Mouse (Mus musculus): ENCODE measurements around the gene Gsg1l. TPM values are rescaled to one million over a fixed set of nuclear protein-coding genes. Genes with fewer than 3 reads are reported as not detected.

The Gsg1l gene
- polyA plus RNA-seq, 1 experiment from 2014 or later, result 0.21 TPM

DNA sequence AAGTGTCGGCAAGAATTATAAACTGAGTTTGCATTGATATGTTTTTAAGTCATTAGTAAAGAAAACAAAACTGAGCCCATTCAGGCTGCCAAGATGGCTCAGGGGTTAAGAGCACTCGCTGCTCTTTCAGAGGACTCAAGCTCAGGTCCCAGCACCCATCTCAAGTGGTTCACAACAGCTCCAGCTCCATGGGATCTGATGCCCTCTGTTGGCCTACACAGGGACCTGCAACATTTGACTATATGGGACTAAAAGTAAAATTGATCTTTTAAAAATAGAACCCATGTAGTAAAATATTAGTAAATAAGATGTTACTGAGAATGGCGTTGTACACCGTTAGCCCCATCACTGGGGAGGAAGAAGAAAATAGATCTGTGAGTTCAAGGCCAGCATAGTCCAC is 11.9 kb downstream of the Gsg1l start:
- Histone ChIP-seq H3K27ac (ENCODE audit: low read depth, low read length) (no peak overlapping the region), H3K36me3 (ENCODE audit: control insufficient read depth, insufficient read depth, low read length) (no peaks in the 10 kb centered on the region), H3K4me3 (ENCODE audit: low read depth, low read length) (no peak overlapping the region), H3K4me2 (no peak overlapping the region), H3K9ac (ENCODE audit: low read depth, low read length) (no peak overlapping the region), H3K27me3 (replicated peaks; ENCODE audit: control insufficient read depth, insufficient read depth, low read length) (peaks cover 3% of the 10 kb centered on the region; the same call in 1 of the 2 replicates), H3K4me1 (replicated peaks; ENCODE audit: control insufficient read depth, insufficient read depth, low read length) (no peaks in the 10 kb centered on the region), H3K9me3 (ENCODE audit: control insufficient read depth, low read length) (0 out of 2 replicates have a peak, but pooled peaks cover 2% of the 10 kb centered on the region)
- no peak for ATAC-seq (replicated peaks; ENCODE audit: low FRiP score)
- WGBS, result 85% methylated on average over 4 of the region's 4 CpGs
- no peak for DNase-seq (ENCODE audit: low spot score)

DNA sequence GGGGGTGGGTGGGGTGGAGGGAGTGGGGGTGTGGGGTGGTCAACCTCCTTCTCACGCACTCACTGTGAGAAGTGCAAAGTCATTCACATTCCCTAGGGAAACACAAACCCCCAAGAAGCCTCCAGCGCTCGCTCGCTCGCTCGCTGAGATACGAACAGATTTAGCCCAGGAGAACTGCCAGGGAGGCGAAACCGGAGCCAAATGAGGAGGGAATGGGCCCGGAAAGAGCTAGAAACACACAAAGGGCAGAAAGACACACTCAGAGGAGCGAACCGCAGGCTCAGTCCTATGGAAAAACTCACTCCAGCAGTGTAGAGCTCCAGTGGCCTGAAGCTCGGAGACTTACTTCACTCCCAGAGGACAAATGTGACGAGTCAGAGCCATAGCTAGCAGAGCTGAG is 15.4 kb downstream of the Gsg1l start:
- Histone ChIP-seq H3K9ac (ENCODE audit: low read depth, low read length) (no peak overlapping the region), H3K4me2 (no peak overlapping the region), H3K4me1 (replicated peaks; ENCODE audit: control insufficient read depth, insufficient read depth, low read length) (no peaks in the 10 kb centered on the region), H3K27ac (ENCODE audit: low read depth, low read length) (no peak overlapping the region), H3K36me3 (ENCODE audit: control insufficient read depth, insufficient read depth, low read length) (no peaks in the 10 kb centered on the region), H3K4me3 (ENCODE audit: low read depth, low read length) (no peak overlapping the region), H3K9me3 (ENCODE audit: control insufficient read depth, low read length) (0 out of 2 replicates have a peak, but pooled peaks cover 2% of the 10 kb centered on the region), H3K27me3 (replicated peaks; ENCODE audit: control insufficient read depth, insufficient read depth, low read length) (peaks cover 3% of the 10 kb centered on the region; the same call in 1 of the 2 replicates)
- 61% methylated on average over 14 of the region's 14 CpGs for WGBS
- ATAC-seq (replicated peaks; ENCODE audit: low FRiP score), result no peak
- DNase-seq (ENCODE audit: low spot score), result no peak

DNA sequence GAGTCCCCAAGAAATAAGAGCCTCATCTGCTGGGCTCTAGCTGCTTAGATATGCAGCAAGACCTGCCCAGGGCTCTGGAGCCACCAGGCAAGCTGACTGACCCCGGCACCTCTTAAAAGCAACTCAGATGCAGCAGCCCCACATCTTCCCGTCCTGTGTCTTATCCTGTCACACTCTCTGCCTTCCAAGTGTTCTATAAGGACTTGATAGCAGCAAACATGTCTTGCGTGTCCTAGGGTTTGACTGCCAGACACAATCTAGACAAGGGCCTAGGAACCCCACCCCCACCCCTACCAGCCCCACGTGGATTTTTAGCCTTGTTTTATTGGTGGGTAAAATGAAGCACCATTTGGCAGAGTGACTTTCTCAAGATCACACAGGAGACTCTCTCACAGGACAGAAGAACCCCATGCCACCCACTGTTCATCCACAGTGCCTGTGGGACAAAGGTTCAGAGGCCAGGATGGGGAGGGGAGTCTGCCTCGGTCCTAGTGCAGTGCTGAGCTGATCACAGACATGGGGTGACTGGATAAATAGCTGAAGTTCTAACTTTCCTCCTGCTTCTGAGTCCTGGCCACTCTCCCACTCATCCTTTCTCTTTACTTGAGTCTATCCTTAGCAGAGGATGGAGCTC is 16.9 kb downstream of the Gsg1l start:
- Histone ChIP-seq H3K4me2 (no peak overlapping the region), H3K4me1 (replicated peaks; ENCODE audit: control insufficient read depth, insufficient read depth, low read length) (no peaks in the 10 kb centered on the region), H3K27me3 (replicated peaks; ENCODE audit: control insufficient read depth, insufficient read depth, low read length) (peaks cover 3% of the 10 kb centered on the region; the same call in 1 of the 2 replicates), H3K4me3 (ENCODE audit: low read depth, low read length) (no peak overlapping the region), H3K9me3 (ENCODE audit: control insufficient read depth, low read length) (0 out of 2 replicates have a peak, but pooled peaks cover 2% of the 10 kb centered on the region), H3K9ac (ENCODE audit: low read depth, low read length) (no peak overlapping the region), H3K36me3 (ENCODE audit: control insufficient read depth, insufficient read depth, low read length) (no peaks in the 10 kb centered on the region), H3K27ac (ENCODE audit: low read depth, low read length) (no peak overlapping the region)
- ATAC-seq (replicated peaks; ENCODE audit: low FRiP score) (no peak), DNase-seq (ENCODE audit: low spot score) (no peak)
- WGBS, result 65% methylated on average over 5 of the region's 5 CpGs

DNA sequence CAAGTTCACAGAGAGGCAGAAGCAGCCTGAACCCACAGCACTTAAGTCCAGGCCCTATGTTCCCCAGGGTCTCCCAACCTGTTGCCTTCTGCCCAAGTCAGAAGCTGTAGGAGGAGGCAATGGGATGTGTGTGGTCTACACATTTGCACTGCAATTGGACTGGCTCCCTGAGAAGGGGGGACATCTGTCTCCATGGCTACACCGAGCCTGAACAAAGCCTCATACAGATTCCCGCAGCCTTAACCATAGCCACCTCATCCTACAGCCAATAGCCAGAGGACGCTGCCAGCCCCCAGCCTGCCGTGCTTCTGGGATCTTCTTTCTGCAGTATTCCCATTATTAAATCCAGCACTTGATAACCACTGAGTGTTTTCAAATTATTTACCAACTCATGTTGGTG is 20.0 kb downstream of the Gsg1l start:
- no peaks in the 10 kb centered on the region for H3K9me3 ChIP-seq (ENCODE audit: control insufficient read depth, low read length)
- ATAC-seq (replicated peaks; ENCODE audit: low FRiP score), result no peak
- 79% methylated on average over 4 of the region's 4 CpGs for WGBS

DNA sequence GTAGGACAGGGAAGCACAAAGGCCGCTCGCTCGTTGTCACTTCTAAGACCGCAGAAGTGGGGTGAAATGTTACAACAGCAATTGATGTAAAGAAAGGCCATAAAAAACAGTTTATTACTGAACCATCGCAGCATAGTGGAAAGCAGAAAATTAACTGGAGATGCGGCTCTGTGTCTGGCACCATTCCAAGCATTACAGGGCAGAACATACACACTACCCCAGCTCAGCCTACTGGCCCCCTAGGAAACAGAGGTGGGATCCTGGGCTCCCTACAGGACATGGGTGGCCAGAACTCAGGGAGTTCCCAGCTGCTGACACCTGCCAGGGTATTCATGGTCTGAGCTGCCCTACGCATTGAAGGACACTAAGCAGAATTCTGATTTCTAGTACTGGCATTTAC is 23.3 kb downstream of the Gsg1l start:
- WGBS, result 88% methylated on average over 7 of the region's 7 CpGs
- H3K36me3 ChIP-seq (ENCODE audit: control insufficient read depth, insufficient read depth, low read length), result no peaks in the 10 kb centered on the region
- H3K27ac ChIP-seq (ENCODE audit: low read depth, low read length), result no peak overlapping the region
- no peak overlapping the region for H3K4me2 ChIP-seq
- DNase-seq (ENCODE audit: low spot score) (no peak), ATAC-seq (replicated peaks; ENCODE audit: low FRiP score) (no peak)
- no peaks in the 10 kb centered on the region for H3K4me1 ChIP-seq (replicated peaks; ENCODE audit: control insufficient read depth, insufficient read depth, low read length)
- no peak overlapping the region for H3K9ac ChIP-seq (ENCODE audit: low read depth, low read length)
- H3K9me3 ChIP-seq (ENCODE audit: control insufficient read depth, low read length), result no peaks in the 10 kb centered on the region
- H3K27me3 ChIP-seq (replicated peaks; ENCODE audit: control insufficient read depth, insufficient read depth, low read length), result no peaks in the 10 kb centered on the region; the same call in 1 of the 2 replicates
- H3K4me3 ChIP-seq (ENCODE audit: low read depth, low read length), result no peak overlapping the region

More for the DNA sequence above, 20.0 kb downstream of the Gsg1l start:
- DNase-seq (ENCODE audit: low spot score), result no peak
- H3K36me3 ChIP-seq (ENCODE audit: control insufficient read depth, insufficient read depth, low read length), result no peaks in the 10 kb centered on the region
- no peak overlapping the region for H3K4me3 ChIP-seq (ENCODE audit: low read depth, low read length)
- no peak overlapping the region for H3K9ac ChIP-seq (ENCODE audit: low read depth, low read length)
- no peaks in the 10 kb centered on the region for H3K4me1 ChIP-seq (replicated peaks; ENCODE audit: control insufficient read depth, insufficient read depth, low read length)
- H3K27me3 ChIP-seq (replicated peaks; ENCODE audit: control insufficient read depth, insufficient read depth, low read length), result peaks cover 3% of the 10 kb centered on the region; the same call in 1 of the 2 replicates
- no peak overlapping the region for H3K4me2 ChIP-seq
- no peak overlapping the region for H3K27ac ChIP-seq (ENCODE audit: low read depth, low read length)

DNA sequence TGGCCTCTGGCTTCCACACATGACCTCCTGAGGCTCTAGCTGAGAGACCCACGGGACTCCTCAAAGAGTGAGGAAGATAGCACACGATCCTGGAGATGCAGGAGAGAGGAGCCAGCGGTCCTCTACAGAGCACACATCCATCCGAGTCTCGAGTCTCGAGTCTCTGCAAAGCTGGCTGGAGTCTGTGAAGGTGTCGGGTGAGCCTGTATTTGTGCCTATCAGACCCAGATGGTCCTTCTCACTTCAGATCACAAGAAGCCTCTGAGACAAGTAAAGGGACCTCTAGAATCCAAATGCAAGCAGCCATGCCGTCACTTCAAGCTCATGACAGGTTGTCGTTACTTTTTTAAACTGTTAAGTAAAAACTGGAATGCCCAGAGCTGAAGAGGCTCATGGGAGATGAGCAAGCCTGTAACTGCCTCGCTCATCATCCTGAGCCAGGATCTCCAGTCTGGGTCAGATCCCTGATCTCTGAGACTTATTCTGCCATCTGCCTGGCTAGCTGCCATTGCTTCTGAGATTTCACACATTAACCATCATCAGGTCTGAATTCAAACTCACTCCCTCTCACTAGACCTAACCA is 24.8 kb downstream of the Gsg1l start:
- Histone ChIP-seq H3K4me1 (replicated peaks; ENCODE audit: control insufficient read depth, insufficient read depth, low read length) (no peaks in the 10 kb centered on the region), H3K27ac (ENCODE audit: low read depth, low read length) (no peak overlapping the region), H3K9me3 (ENCODE audit: control insufficient read depth, low read length) (no peaks in the 10 kb centered on the region), H3K27me3 (replicated peaks; ENCODE audit: control insufficient read depth, insufficient read depth, low read length) (no peaks in the 10 kb centered on the region; the same call in 1 of the 2 replicates), H3K4me3 (ENCODE audit: low read depth, low read length) (no peak overlapping the region), H3K36me3 (ENCODE audit: control insufficient read depth, insufficient read depth, low read length) (no peaks in the 10 kb centered on the region), H3K9ac (ENCODE audit: low read depth, low read length) (no peak overlapping the region), H3K4me2 (no peak overlapping the region)
- ATAC-seq (replicated peaks; ENCODE audit: low FRiP score) (no peak), DNase-seq (ENCODE audit: low spot score) (no peak)
- 69% methylated on average over 10 of the region's 10 CpGs for WGBS

DNA sequence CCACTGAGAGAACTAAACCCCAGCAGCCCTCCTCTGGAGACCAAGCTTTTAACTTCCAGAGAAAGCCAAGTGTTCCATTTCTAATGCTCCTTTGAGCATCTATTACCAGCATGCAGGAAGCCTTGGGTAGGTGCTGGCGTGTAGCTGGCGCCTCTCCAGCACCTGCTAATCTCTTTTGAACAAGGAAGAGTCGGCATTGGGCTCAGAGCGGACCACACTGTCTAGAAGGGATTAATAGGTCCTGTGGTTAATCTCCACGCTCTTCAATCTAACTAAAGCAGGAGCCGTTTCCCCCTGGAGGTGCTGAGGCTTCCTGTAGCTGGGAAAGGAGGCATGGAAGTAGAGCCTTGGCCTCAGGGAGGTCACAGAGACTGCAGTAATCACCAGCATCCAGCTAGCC is 27.6 kb downstream of the Gsg1l start:
- H3K4me2 ChIP-seq, result no peak overlapping the region
- no peak overlapping the region for H3K9ac ChIP-seq (ENCODE audit: low read depth, low read length)
- WGBS, result 70% methylated on average over 6 of the region's 6 CpGs
- no peak overlapping the region for H3K27ac ChIP-seq (ENCODE audit: low read depth, low read length)
- no peaks in the 10 kb centered on the region for H3K36me3 ChIP-seq (ENCODE audit: control insufficient read depth, insufficient read depth, low read length)
- no peak for DNase-seq (ENCODE audit: low spot score)
- no peaks in the 10 kb centered on the region for H3K9me3 ChIP-seq (ENCODE audit: control insufficient read depth, low read length)
- ATAC-seq (replicated peaks; ENCODE audit: low FRiP score), result no peak
- no peak overlapping the region for H3K4me3 ChIP-seq (ENCODE audit: low read depth, low read length)
- no peaks in the 10 kb centered on the region; the same call in 1 of the 2 replicates for H3K27me3 ChIP-seq (replicated peaks; ENCODE audit: control insufficient read depth, insufficient read depth, low read length)
- 0 out of 2 replicates have a peak, but pooled peaks cover 5% of the 10 kb centered on the region for H3K4me1 ChIP-seq (replicated peaks; ENCODE audit: control insufficient read depth, insufficient read depth, low read length)

DNA sequence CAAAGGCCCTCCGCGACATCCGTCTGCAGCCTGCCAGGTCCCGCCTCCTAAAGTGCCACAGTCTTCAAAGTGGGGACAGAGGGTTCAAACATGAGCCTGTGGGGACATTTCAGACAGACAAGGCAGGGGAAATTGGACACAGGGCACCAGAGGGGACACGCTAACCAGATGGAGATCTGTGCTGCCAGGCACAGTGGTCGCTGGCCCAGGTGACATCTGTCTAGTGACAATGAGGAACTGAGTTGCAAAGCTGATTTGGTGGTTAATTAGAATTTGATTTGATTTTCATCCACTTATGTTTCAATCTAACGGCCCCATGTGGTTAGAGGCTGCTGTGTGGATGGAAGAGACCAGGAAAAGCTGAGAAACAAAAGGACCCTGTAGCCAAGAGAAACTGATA is 28.6 kb downstream of the Gsg1l start:
- no peak overlapping the region for H3K9ac ChIP-seq (ENCODE audit: low read depth, low read length)
- H3K4me2 ChIP-seq, result no peak overlapping the region
- H3K36me3 ChIP-seq (ENCODE audit: control insufficient read depth, insufficient read depth, low read length), result no peaks in the 10 kb centered on the region
- ATAC-seq (replicated peaks; ENCODE audit: low FRiP score) (no peak), DNase-seq (ENCODE audit: low spot score) (no peak)
- WGBS, result 83% methylated on average over 7 of the region's 7 CpGs
- no peak overlapping the region for H3K27ac ChIP-seq (ENCODE audit: low read depth, low read length)
- H3K4me1 ChIP-seq (replicated peaks; ENCODE audit: control insufficient read depth, insufficient read depth, low read length), result 0 out of 2 replicates have a peak, but pooled peaks cover 5% of the 10 kb centered on the region
- no peaks in the 10 kb centered on the region; the same call in 1 of the 2 replicates for H3K27me3 ChIP-seq (replicated peaks; ENCODE audit: control insufficient read depth, insufficient read depth, low read length)
- H3K9me3 ChIP-seq (ENCODE audit: control insufficient read depth, low read length), result no peaks in the 10 kb centered on the region
- no peak overlapping the region for H3K4me3 ChIP-seq (ENCODE audit: low read depth, low read length)

DNA sequence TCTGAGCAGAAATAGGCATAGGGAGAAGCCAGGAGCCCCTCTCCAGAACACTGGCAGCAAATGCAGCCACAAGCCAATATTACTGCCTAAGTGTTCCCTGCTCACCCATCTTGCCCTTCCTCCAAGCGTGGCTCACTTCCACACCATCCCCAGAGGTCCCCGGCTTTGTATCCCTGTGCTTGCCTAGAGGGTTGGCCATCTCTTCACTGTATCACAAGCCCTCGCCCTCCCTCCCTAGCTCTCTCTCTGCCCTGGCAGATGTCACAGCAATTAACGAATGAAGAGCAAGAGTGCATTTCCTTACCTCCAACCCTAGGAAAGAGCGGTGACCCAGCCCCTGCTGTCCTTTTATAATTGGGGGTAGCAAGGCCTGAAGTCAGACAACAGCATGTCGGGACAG is 30.3 kb downstream of the Gsg1l start:
- ATAC-seq (replicated peaks; ENCODE audit: low FRiP score), result no peak
- 42% methylated on average over 6 of the region's 6 CpGs for WGBS

More for the DNA sequence above, 30.3 kb downstream of the Gsg1l start:
- Histone ChIP-seq H3K4me3 (ENCODE audit: low read depth, low read length) (no peak overlapping the region), H3K36me3 (ENCODE audit: control insufficient read depth, insufficient read depth, low read length) (no peaks in the 10 kb centered on the region), H3K27me3 (replicated peaks; ENCODE audit: control insufficient read depth, insufficient read depth, low read length) (no peaks in the 10 kb centered on the region), H3K4me1 (replicated peaks; ENCODE audit: control insufficient read depth, insufficient read depth, low read length) (0 out of 2 replicates have a peak, but pooled peaks cover 5% of the 10 kb centered on the region), H3K4me2 (no peak overlapping the region), H3K9ac (ENCODE audit: low read depth, low read length) (no peak overlapping the region), H3K27ac (ENCODE audit: low read depth, low read length) (no peak overlapping the region), H3K9me3 (ENCODE audit: control insufficient read depth, low read length) (no peaks in the 10 kb centered on the region)
- no peak for DNase-seq (ENCODE audit: low spot score)
